Mouse (Mus musculus) E14TG2a.4 (cell line): Measurements from ENCODE around the gene Prmt3.

Experiments
- CTCF ChIP-seq: conservative IDR thresholded peaks from 2 replicates; pipeline ENCODE4 v1.5.1; 2014; ENCODE audit warnings: low read length
- NANOG ChIP-seq: IDR thresholded peaks from 2 replicates; pipeline ENCODE4 v1.6.1; 2014; ENCODE audit warnings: borderline replicate concordance, low read length, mixed read lengths

- TF ChIP-seq CTCF, result no peak
- TF ChIP-seq NANOG, result no peak
Measured at GRCm38 (mm10) chr7:49809100-49809499, 31.0 kb downstream of the Prmt3 start.
